Mouse (Mus musculus) embryonic facial prominence, embryonic 11.5 days (tissue): ENCODE data around the gene Nhsl1. TPM values are rescaled to one million over a fixed set of nuclear protein-coding genes. Genes with fewer than 3 reads are reported as not detected.
A peak's percentile ranks its signal among the peaks of the same experiment; 100 is the strongest.
"Not testable (repeated sequence)": the region's sequence is repeated elsewhere in the genome, so short reads cannot be mapped to it uniquely, and the experiment has no call there.

Source experiments
- ATAC-seq: fragments of 200-750 bp; cut with Nextera tagmentation; replicated peaks from 2 replicates; pipeline ENCODE4 v1.8.0; 2017; ENCODE audit warnings: low read depth; ENCODE audit not compliant: insufficient number of reproducible peaks, low FRiP score, low TSS enrichment
- DNase-seq: peaks from one replicate; pipeline ENCODE4 v3.0.0-alpha.2; 2015; ENCODE audit warnings: low spot score
- H3K27ac ChIP-seq: fragments of 300-500 bp; sonication (generic); replicated peaks from 2 replicates; pipeline ENCODE4 v1.5.1; 2014; ENCODE audit warnings: mild to moderate bottlenecking, low read depth, low read length, control low read depth
- H3K27me3 ChIP-seq: fragments of 300-500 bp; sonication (generic); 2 replicates; pipeline ENCODE4 v1.6.1; 2014; ENCODE audit warnings: mild to moderate bottlenecking, low read length, moderate library complexity, mixed read lengths; ENCODE audit not compliant: control insufficient read depth, insufficient read depth
- H3K36me3 ChIP-seq: fragments of 300-500 bp; sonication (generic); replicated peaks from 2 replicates; pipeline ENCODE4 v1.6.1; 2014; ENCODE audit warnings: low read depth, mild to moderate bottlenecking, low read length, moderate library complexity, mixed read lengths; ENCODE audit not compliant: control insufficient read depth, insufficient read depth
- H3K4me1 ChIP-seq: fragments of 300-500 bp; sonication (generic); 2 replicates; pipeline ENCODE4 v1.6.1; 2014; ENCODE audit warnings: low read length, mixed read lengths; ENCODE audit not compliant: control insufficient read depth, insufficient read depth
- H3K4me2 ChIP-seq: fragments of 300-500 bp; sonication (generic); 2 replicates; pipeline ENCODE4 v1.6.1; 2014; ENCODE audit warnings: low read depth, mild to moderate bottlenecking, control low read depth, low read length, moderate library complexity
- H3K4me3 ChIP-seq: fragments of 300-500 bp; sonication (generic); 2 replicates; pipeline ENCODE4 v1.5.1; 2014; ENCODE audit warnings: low read depth, low read length, control low read depth
- H3K9ac ChIP-seq: fragments of 300-500 bp; sonication (generic); replicated peaks from 2 replicates; pipeline ENCODE4 v1.6.1; 2014; ENCODE audit warnings: mild to moderate bottlenecking, control low read depth, low read length
- H3K9me3 ChIP-seq: fragments of 300-500 bp; sonication (generic); replicated peaks from 2 replicates; pipeline ENCODE4 v1.6.1; 2016; ENCODE audit warnings: mild to moderate bottlenecking, low read length, inconsistent platforms, mixed read lengths; ENCODE audit not compliant: control insufficient read depth
- WGBS: fragments of 180-500 bp; shearing (Covaris S2); extraction: QIAGEN DNeasy Blood & Tissue Kit; methylation state at CpG from one replicate; pipeline ENCODE4 v1.1.7; 2014; 5-methylcytosine and 5-hydroxymethylcytosine counted together
- polyA plus RNA-seq: library from polyadenylated mRNA; unstranded; fragments of >200 nt; fragmentation: Nextera tagmentation; extraction: Ambion mirVana; gene quantifications from 2 replicates; pipeline ENCODE4 v1.2.1, GENCODE M21; 2014

Nhsl1 gene
- polyA plus RNA-seq, 1 experiment from 2014 or later: 12.5 TPM

GRCm38 (mm10) chr10:18435938-18436337 lies 117.2 kb downstream of the Nhsl1 start:
- Histone ChIP-seq H3K36me3 (no peaks in the 10 kb centered on the region), H3K4me3 (no peak overlapping the region), H3K4me2 (no peak overlapping the region), H3K9me3 (no peaks in the 10 kb centered on the region), H3K27ac (no peak overlapping the region), H3K9ac (no peak overlapping the region), H3K4me1 (0 out of 2 replicates have a peak, but pooled peaks cover 2% of the 10 kb centered on the region), H3K27me3 (no peaks in the 10 kb centered on the region)
- WGBS: 54% methylated on average over 7 of the region's 7 CpGs
- no peak for ATAC-seq
- DNase-seq: no peak

GRCm38 (mm10) chr10:18437584-18437983 lies 118.8 kb downstream of the Nhsl1 start:
- Histone ChIP-seq H3K9ac (no peak overlapping the region), H3K4me1 (0 out of 2 replicates have a peak, but pooled peaks cover 2% of the 10 kb centered on the region), H3K36me3 (no peaks in the 10 kb centered on the region), H3K4me3 (no peak overlapping the region), H3K4me2 (no peak overlapping the region), H3K27me3 (no peaks in the 10 kb centered on the region), H3K27ac (no peak overlapping the region), H3K9me3 (no peaks in the 10 kb centered on the region)
- 58% methylated on average over 2 of the region's 2 CpGs for WGBS
- ATAC-seq (no peak), DNase-seq (no peak)

GRCm38 (mm10) chr10:18445603-18446358 lies 127.0 kb downstream of the Nhsl1 start:
- H3K9me3 ChIP-seq: no peaks in the 10 kb centered on the region
- 34% methylated on average over 6 of the region's 6 CpGs for WGBS
- no peak; the same call in 1 of the 2 replicates for ATAC-seq
- no peaks in the 10 kb centered on the region for H3K27me3 ChIP-seq
- H3K36me3 ChIP-seq: no peaks in the 10 kb centered on the region
- no peak for DNase-seq
- no peak overlapping the region for H3K9ac ChIP-seq
- H3K27ac ChIP-seq: peak overlapping the region; percentile 16; the same call in 1 of the 2 replicates
- H3K4me3 ChIP-seq: no peak overlapping the region
- H3K4me1 ChIP-seq: no peaks in the 10 kb centered on the region; the same call in 1 of the 2 replicates
- no peak overlapping the region for H3K4me2 ChIP-seq

GRCm38 (mm10) chr10:18446359-18446820 lies 127.6 kb downstream of the Nhsl1 start:
- no peaks in the 10 kb centered on the region for H3K36me3 ChIP-seq
- H3K9ac ChIP-seq: no peak overlapping the region
- H3K27ac ChIP-seq: no peak overlapping the region
- H3K9me3 ChIP-seq: no peaks in the 10 kb centered on the region
- H3K4me1 ChIP-seq: no peaks in the 10 kb centered on the region; the same call in 1 of the 2 replicates
- H3K4me3 ChIP-seq: no peak overlapping the region
- H3K4me2 ChIP-seq: no peak overlapping the region
- H3K27me3 ChIP-seq: no peaks in the 10 kb centered on the region
- ATAC-seq: 0 out of 2 replicates have a peak, but pooled peaks have one; percentile 18
- 5% methylated on average over 6 of the region's 7 CpGs for WGBS
- DNase-seq: peak; percentile 63

GRCm38 (mm10) chr10:18447299-18447698 lies 128.5 kb downstream of the Nhsl1 start:
- H3K9ac ChIP-seq: no peak overlapping the region
- WGBS: 47% methylated on average over 4 of the region's 4 CpGs

GRCm38 (mm10) chr10:18448896-18449295 lies 130.1 kb downstream of the Nhsl1 start:
- not testable (repeated sequence) for H3K4me1 ChIP-seq, H3K4me2 ChIP-seq, DNase-seq, H3K27ac ChIP-seq, H3K27me3 ChIP-seq, H3K4me3 ChIP-seq, ATAC-seq, H3K9ac ChIP-seq, H3K36me3 ChIP-seq, H3K9me3 ChIP-seq
- WGBS: 80% methylated on average over 7 of the region's 7 CpGs

More at GRCm38 (mm10) chr10:18447299-18447698, 128.5 kb downstream of the Nhsl1 start:
- no peak overlapping the region for H3K4me3 ChIP-seq
- H3K27me3 ChIP-seq: no peaks in the 10 kb centered on the region
- H3K9me3 ChIP-seq: no peaks in the 10 kb centered on the region
- ATAC-seq: no peak
- H3K4me2 ChIP-seq: no peak overlapping the region
- H3K27ac ChIP-seq: no peak overlapping the region
- no peaks in the 10 kb centered on the region; the same call in 1 of the 2 replicates for H3K4me1 ChIP-seq
- DNase-seq: no peak
- H3K36me3 ChIP-seq: no peaks in the 10 kb centered on the region

- no peak overlapping the region for H3K9ac ChIP-seq
- no peak overlapping the region for H3K27ac ChIP-seq
- WGBS: 43% methylated on average over 4 of the region's 4 CpGs
- no peaks in the 10 kb centered on the region for H3K4me1 ChIP-seq
- DNase-seq (peak; percentile 78), ATAC-seq (0 out of 2 replicates have a peak, but pooled peaks have one; percentile 61)
- H3K27me3 ChIP-seq: no peaks in the 10 kb centered on the region
- no peak overlapping the region for H3K4me3 ChIP-seq
- no peak overlapping the region for H3K4me2 ChIP-seq
- no peaks in the 10 kb centered on the region for H3K36me3 ChIP-seq
- no peaks in the 10 kb centered on the region for H3K9me3 ChIP-seq
Observed at GRCm38 (mm10) chr10:18453380-18453779, 134.6 kb downstream of the Nhsl1 start.

GRCm38 (mm10) chr10:18454161-18454560 lies 135.4 kb downstream of the Nhsl1 start:
- ATAC-seq (no peak), DNase-seq (no peak)
- H3K9me3 ChIP-seq: no peaks in the 10 kb centered on the region
- 70% methylated on average over 3 of the region's 3 CpGs for WGBS
- H3K27me3 ChIP-seq: no peaks in the 10 kb centered on the region
- no peak overlapping the region for H3K9ac ChIP-seq
- no peak overlapping the region for H3K27ac ChIP-seq
- no peak overlapping the region for H3K4me2 ChIP-seq
- no peaks in the 10 kb centered on the region for H3K36me3 ChIP-seq
- H3K4me1 ChIP-seq: no peaks in the 10 kb centered on the region
- H3K4me3 ChIP-seq: no peak overlapping the region
